Mouse (Mus musculus) C2C12 (cell line): ENCODE data around the gene Olfr149. TPM values are rescaled to one million over a fixed set of nuclear protein-coding genes. Genes with fewer than 3 reads are reported as not detected.

Source experiments
- H3K27me3 ChIP-seq: one replicate; pipeline ENCODE4 v1.6.1; 2011; ENCODE audit not compliant: control insufficient read depth, insufficient read depth, insufficient read length
- H3K36me3 ChIP-seq: one replicate; pipeline ENCODE4 v1.6.1; 2011; ENCODE audit not compliant: control insufficient read depth, insufficient read depth
- H3K4me3 ChIP-seq: one replicate; pipeline ENCODE4 v1.5.1; 2011; ENCODE audit warnings: mild to moderate bottlenecking, control low read depth; ENCODE audit not compliant: poor library complexity, insufficient read depth, severe bottlenecking
- H3K79me2 ChIP-seq: one replicate; pipeline ENCODE4 v1.6.1; 2011; ENCODE audit not compliant: control insufficient read depth, insufficient read depth
- H3K79me3 ChIP-seq: one replicate; pipeline ENCODE4 v1.6.1; 2011; ENCODE audit warnings: low read depth, control low read depth
- H3ac ChIP-seq: one replicate; pipeline ENCODE3; 2011; ENCODE audit warnings: low read depth; ENCODE audit not compliant: control insufficient read depth, insufficient read length
- CEBPB ChIP-seq: IDR thresholded peaks from one replicate; pipeline ENCODE4 v1.6.1; 2011; ENCODE audit warnings: low read depth, mild to moderate bottlenecking, control low read depth, moderate library complexity
- CTCF ChIP-seq: IDR thresholded peaks from one replicate; pipeline ENCODE4 v1.5.1; 2011; ENCODE audit not compliant: control insufficient read depth, insufficient read depth, insufficient read length
- FOSL1 ChIP-seq: IDR thresholded peaks from one replicate; pipeline ENCODE4 v1.8.0; 2011; ENCODE audit warnings: mild to moderate bottlenecking, low read length; ENCODE audit not compliant: poor library complexity, insufficient read depth, severe bottlenecking
- MAX ChIP-seq: IDR thresholded peaks from one replicate; pipeline ENCODE4 v1.6.1; 2011; ENCODE audit warnings: mild to moderate bottlenecking, control low read depth
- MYOD1 ChIP-seq: IDR thresholded peaks from one replicate; pipeline ENCODE4 v1.6.1; 2011; ENCODE audit warnings: low read depth; ENCODE audit not compliant: control insufficient read depth, insufficient read length
- MYOG ChIP-seq: IDR thresholded peaks from one replicate; pipeline ENCODE4 v1.6.1; 2011; ENCODE audit not compliant: control insufficient read depth, insufficient read length; ENCODE audit errors: extremely low read depth
- USF1 ChIP-seq: IDR thresholded peaks from one replicate; pipeline ENCODE4 v1.6.1; 2011; ENCODE audit warnings: low read depth, mild to moderate bottlenecking, control low read depth, moderate library complexity
- long read RNA-seq, 2 experiments: library from polyadenylated mRNA; unstranded; transcript quantifications; one replicate each; pipeline ENCODE4 v2.0.0; 2019 to 2020
- polyA plus RNA-seq: library from polyadenylated mRNA; unstranded; fragments of >200 nt; fragmentation: generic; extraction: Trizol; gene quantifications from one replicate; pipeline ENCODE4 v1.2.1, GENCODE M21; 2012; ENCODE audit warnings: missing spikeins

Olfr149 gene
- polyA plus RNA-seq, result 0.04 TPM
- long read RNA-seq, experiment 1, result 0 reads
- long read RNA-seq, experiment 2, result 0 reads

DNA sequence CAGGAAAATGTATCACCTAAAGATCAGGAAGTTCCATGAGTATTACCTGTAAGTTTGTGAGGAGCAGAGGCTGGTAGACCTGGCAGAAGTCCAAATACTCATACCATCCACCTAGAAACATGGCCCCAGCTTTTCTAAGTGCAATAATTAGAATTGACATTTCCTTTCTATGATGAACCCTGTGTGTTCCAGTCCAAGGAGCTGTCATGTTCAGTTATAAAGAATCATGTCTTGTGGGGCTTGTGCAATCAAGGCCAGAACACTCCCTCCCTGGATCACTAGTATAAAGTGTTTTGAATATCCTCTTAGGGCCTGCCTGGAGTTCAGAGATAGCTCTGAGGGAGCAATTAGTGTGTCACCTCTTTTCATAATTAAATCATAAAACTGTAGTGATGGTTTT lies at the start of gene Olfr149:
Gene Olfr149, minus strand, starts transcription at position 101 of the 400 bp plus-strand sequence.
- no peaks in the 10 kb centered on the region for H3K36me3 ChIP-seq
- H3ac ChIP-seq, result no peak within 1 kb of the TSS
- TF ChIP-seq CEBPB (no peak), MYOD1 (no peak), CTCF (no peak), MYOG (no peak), USF1 (no peak), FOSL1 (no peak), MAX (no peak)
- no peaks in the 10 kb centered on the region for H3K27me3 ChIP-seq
- H3K79me3 ChIP-seq, result no peaks in the 10 kb centered on the region
- H3K4me3 ChIP-seq, result no peak within 1 kb of the TSS
- H3K79me2 ChIP-seq, result no peaks in the 10 kb centered on the region

DNA sequence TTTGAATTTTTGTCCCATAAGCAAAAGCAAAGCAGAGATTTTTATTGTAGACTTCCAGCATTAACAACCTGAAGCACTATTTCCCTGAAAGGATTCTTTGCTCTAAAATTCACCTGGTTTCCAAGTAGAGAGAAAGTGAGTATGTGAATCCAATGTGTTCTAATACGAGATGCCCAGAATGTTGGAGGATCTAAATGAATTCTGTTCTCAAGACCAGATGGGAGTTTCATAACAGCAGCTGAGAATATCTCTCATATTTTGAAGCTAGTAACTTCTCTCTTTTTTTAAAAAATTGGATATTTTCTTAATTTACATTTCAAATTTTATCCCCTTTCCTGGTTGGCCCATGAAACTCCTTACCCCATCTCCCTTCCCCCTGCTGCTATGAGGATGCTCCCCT lies 39.5 kb upstream of the Olfr149 start:
- no peaks in the 10 kb centered on the region for H3K36me3 ChIP-seq
- H3K79me2 ChIP-seq, result no peaks in the 10 kb centered on the region
- no peaks in the 10 kb centered on the region for H3K27me3 ChIP-seq
- TF ChIP-seq MYOG (no peak), CEBPB (no peak), CTCF (no peak), MYOD1 (no peak), USF1 (no peak), MAX (no peak), FOSL1 (no peak)
- H3K4me3 ChIP-seq, result no peak overlapping the region
- no peak overlapping the region for H3ac ChIP-seq
- no peaks in the 10 kb centered on the region for H3K79me3 ChIP-seq

DNA sequence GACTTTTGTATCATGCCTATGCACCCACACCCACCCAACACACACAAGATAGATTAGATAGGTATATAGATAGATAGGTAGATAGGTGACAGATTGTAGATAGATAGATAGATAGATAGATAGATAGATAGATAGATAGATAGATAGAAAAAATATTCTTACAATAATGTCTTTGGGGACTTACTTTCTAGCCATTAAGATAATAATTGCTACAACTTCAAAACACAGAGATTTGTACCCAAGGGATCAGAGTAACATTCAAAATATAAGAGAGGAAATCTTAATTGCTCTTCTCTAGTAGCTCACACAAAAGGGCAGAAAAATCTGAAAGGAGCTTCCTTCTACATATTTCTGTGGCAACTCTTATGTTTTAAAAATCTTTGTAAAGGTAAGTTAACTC lies 39.0 kb upstream of the Olfr149 start, which contains the start of gene Olfr967:
Gene Olfr967, plus strand, starts transcription at position 301 of the 400 bp plus-strand sequence.
- Histone ChIP-seq H3K27me3 (no peaks in the 10 kb centered on the region), H3K36me3 (no peaks in the 10 kb centered on the region), H3K79me3 (no peaks in the 10 kb centered on the region), H3ac (no peak within 1 kb of the TSS), H3K79me2 (no peaks in the 10 kb centered on the region), H3K4me3 (no peak within 1 kb of the TSS)
- TF ChIP-seq MAX (no peak), CEBPB (no peak), FOSL1 (no peak), MYOD1 (no peak), USF1 (no peak), CTCF (no peak), MYOG (no peak)

DNA sequence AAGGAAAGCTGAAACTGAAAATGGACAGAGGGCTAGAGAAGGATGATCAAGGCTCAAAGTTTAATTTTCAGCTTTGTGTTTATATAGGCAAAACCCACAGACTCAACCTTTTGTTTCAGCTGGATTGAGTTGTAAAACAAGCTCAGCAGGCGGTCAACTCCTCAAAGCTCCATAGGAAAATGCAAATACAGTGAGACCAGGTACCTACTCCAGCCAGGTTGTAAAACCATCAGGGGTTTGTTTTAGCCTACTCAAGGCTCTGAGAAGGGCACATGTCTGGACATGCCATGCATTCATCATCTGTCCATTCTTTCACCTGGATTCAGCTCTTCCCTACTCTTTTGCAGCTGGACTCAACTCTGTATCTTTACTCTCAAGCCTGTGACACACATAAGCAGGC lies 33.8 kb upstream of the Olfr149 start:
- Histone ChIP-seq H3ac (no peak overlapping the region), H3K79me2 (no peaks in the 10 kb centered on the region), H3K4me3 (no peak overlapping the region), H3K79me3 (no peaks in the 10 kb centered on the region), H3K36me3 (no peaks in the 10 kb centered on the region), H3K27me3 (no peaks in the 10 kb centered on the region)
- TF ChIP-seq MYOD1 (no peak), MAX (no peak), CEBPB (no peak), FOSL1 (no peak), MYOG (no peak), USF1 (no peak), CTCF (no peak)

DNA sequence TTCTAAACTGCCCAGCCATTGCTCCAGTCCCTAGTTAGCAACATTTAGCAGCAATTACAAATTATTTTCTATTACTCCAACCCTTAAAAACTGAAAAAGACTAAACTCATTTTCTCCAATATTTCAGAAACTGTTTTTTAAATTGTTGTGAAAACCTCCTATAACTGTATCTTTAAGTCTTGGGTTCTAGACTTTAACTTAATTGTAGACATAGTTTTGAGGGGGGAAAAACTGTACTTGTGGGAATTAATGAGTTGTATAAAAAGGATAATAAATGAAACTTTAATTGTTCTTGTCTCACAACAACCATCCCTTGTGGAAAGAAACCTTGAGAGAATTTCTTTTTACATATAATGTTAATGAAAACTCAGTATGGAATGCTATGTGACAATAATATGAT lies 23.8 kb upstream of the Olfr149 start, which contains the start of gene Olfr150:
Gene Olfr150, plus strand, starts transcription at position 301 of the 400 bp plus-strand sequence.
- H3ac ChIP-seq, result no peak within 1 kb of the TSS
- H3K79me3 ChIP-seq, result no peaks in the 10 kb centered on the region
- H3K79me2 ChIP-seq, result no peaks in the 10 kb centered on the region
- TF ChIP-seq FOSL1 (no peak), MYOD1 (no peak)
- H3K4me3 ChIP-seq, result no peak within 1 kb of the TSS
- H3K27me3 ChIP-seq, result no peaks in the 10 kb centered on the region
- no peaks in the 10 kb centered on the region for H3K36me3 ChIP-seq

DNA sequence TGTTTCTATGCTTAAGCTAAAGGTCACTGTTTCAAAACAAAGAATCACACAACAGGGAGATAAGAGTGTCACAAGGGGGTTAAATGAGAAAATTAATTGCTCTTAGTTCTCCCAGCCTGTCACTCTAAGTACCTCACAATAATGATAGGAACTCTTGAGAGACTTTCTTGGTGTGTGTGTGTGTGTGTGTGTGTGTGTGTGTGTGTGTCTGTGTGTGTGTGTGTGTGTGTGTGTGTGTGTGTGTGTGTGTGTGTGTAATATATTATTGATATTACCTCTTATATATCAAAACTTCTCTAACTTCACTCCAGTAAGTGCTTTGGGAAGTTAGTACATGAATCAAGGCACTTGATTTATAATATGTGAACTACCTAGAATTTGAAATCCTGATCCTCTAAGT lies 4.1 kb upstream of the Olfr149 start, which contains the start of gene Olfr965:
Gene Olfr965, plus strand, starts transcription at position 301 of the 400 bp plus-strand sequence.
- TF ChIP-seq MYOD1, result no peak
- TF ChIP-seq MAX, result no peak

More for the DNA sequence above, 4.1 kb upstream of the Olfr149 start, which contains the start of gene Olfr965:
- Histone ChIP-seq H3K4me3 (no peak within 1 kb of the TSS), H3ac (no peak within 1 kb of the TSS), H3K79me3 (no peaks in the 10 kb centered on the region), H3K36me3 (no peaks in the 10 kb centered on the region), H3K79me2 (no peaks in the 10 kb centered on the region), H3K27me3 (no peaks in the 10 kb centered on the region)
